Mouse (Mus musculus): ENCODE measurements at regions not wholly inside any gene's neighbourhood (a gene's known extent, or its start where the extent isn't known, plus 50 kb on each side); places are given as distances from the start of the nearest gene placed in this dataset.

- DNase-seq (ENCODE audit: low spot score in 2 of 2): no peak
These were observed 66.0 kb upstream of the Gpr139 start for GRCm38 (mm10) chr7:119250381-119250780.

GRCm38 (mm10) chr7:119244785-119245184 is 60.4 kb upstream of the Gpr139 start:
- no peak for DNase-seq (ENCODE audit: low spot score in 2 of 2)

GRCm38 (mm10) chr7:119236343-119236742 is 51.9 kb upstream of the Gpr139 start:
- no peak for DNase-seq (ENCODE audit: low spot score in 2 of 2)

Measured in urinary bladder, adult 18-20 months (tissue).